Mouse (Mus musculus) telencephalon, adult 2 months (tissue): Measurements from ENCODE around the gene Bbs9.

Experiments
- DNase-seq: peaks from one replicate; pipeline ENCODE4 v3.0.0-alpha.2; 2011; ENCODE audit warnings: low read depth, low spot score

The Bbs9 gene

GRCm38 (mm10) chr9:22468170-22468898, 7.2 kb upstream of the Bbs9 start:
- DNase-seq = no peak

- no peak for DNase-seq
Measured at GRCm38 (mm10) chr9:22468899-22469259, 6.6 kb upstream of the Bbs9 start.

GRCm38 (mm10) chr9:22469643-22470042, 5.9 kb upstream of the Bbs9 start, which contains the start of gene Rp9:
TSS of gene Rp9 (minus strand) at chr9:22469743.
- DNase-seq = no peak

DNA sequence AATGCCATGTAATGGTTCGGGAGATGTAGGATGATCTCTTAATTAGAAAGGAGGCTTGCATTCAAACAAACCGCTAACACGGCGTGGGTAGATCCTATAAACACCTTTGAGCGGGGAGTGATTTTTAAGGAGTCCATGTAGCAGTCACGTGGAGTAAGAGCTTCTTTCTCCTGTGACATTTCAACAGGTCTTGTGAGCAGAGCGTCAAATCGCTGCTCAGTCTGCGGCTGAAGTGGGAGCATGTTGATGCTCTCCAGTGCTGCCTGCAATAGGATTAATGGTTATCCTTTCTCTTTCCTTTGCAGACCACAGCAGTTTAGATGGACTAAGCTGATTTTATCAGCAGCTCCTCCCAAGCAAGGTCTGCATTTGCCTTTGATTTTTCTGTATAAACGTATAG, 750 bp downstream of the Bbs9 start:
- DNase-seq = peak; percentile 40

- DNase-seq = no peak
Measured at GRCm38 (mm10) chr9:22478946-22479345, 3.4 kb downstream of the Bbs9 start.

DNA sequence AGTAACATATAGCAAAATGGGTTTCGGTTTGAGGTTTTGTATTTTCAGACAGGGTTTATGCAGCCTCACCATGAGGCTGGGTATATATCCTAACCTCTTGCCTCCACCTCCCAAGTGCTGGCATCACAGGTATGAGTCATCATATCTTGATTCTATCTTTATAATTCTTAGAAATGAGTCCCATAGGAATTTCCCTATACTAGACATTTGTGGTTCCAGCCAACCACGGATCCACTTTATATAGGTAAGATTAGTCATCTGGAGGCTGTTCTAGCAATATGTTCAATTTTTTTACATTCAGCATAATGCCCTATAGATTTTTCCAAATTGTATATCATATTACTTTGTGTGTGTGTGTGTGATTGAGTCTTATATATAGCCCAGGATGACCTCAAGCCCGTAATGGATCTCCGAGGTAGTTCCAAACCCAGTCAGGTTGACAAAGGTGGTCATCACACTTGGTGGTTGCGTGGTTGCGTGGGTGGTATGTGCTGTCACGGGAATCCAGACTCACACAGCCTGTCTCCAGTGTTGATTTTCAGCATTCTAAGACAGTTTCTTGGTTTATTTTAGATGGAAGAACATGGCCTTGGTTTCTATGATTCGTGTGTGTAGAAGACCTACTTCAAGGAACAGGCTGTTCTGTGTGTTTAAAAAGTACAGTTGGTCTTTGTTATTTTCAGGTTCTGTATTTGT, 8.5 kb downstream of the Bbs9 start:
- peak; percentile 45 for DNase-seq

DNA sequence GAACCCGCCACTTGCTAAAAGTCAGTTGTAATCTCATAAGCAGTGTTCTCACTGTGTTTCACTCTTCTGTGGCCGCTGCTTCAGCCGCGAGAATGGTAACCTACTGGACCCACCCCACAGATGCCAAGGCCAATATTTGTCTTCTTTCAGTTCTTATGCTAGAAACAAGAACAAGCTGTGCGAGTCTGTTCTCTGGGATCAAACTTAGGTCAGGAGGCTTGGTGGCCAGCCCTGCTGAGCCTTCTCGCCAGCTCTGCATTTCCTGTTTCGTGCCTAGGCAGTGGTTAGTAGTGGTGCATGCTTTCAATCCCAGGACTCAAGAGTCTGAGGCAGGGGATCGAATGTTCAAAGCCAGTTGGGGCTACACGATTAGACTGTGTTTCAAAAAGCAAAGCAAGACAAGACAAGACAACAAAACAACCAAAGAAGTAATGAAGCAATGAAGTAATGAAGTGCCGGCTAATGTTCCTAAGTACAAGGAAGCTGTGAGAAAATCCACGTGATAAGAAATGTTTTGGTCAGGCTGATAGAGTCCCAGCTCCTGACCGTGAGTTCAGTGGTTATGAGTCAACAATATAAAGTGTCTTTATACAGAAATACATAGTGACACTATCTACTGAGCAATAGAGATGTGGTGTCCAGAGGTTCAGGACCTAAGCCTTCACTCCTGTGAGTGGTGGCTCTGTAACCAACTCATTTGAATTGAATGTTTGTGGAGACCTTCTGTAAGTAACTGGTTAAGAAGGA, 9.2 kb downstream of the Bbs9 start:
- no peak for DNase-seq

DNA sequence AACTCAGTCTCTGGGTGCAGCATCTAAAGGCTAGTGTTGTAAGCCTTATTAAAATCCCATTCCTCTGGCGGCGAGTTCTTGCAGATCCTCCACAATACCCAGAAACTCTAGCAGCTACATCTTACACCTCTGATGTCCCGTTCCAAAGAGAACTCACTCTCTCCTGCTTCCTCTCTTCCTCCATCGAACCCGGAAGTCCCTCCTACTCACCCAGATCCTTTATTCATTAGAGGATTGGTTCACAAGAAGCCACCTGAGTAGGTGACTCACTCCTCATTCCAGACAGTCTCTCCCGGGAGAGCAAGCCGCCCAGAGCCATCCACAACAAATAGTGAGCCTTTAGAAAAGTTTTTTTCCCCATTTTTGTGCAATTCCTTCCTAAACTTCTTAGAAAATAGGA, 10.7 kb downstream of the Bbs9 start:
- no peak for DNase-seq

- DNase-seq = no peak
Measured at GRCm38 (mm10) chr9:22488963-22489362, 13.4 kb downstream of the Bbs9 start.

DNA sequence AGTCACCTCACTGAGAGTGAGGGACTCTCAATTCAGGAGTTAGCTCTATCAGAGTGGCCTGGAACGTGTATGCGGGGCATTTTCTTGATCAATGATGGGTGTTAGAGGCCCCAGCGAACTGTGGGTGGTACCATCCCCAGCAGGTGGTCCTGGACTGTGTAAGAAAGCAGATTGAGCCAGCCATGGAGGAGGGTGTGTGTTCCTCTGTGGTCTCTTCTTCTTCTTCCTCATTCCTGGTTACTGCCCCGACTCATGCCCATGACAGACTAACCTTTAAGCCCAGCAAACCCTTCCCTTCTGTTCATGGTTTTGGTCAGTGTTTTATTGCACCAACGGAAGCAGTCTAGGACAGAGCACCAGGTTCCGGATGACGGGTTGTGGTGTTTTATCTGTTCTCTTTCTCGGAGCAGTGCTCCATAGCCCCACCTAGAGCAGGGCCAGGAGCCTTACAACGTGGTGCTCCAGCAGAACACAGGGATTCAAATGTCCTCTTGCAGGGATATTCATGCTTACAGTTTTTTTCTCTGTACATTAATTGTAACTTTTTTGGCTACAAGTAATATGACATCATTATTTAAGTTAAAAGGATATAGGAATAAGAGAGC, 18.8 kb downstream of the Bbs9 start:
- DNase-seq = no peak

- no peak for DNase-seq
Measured at GRCm38 (mm10) chr9:22495133-22495532, 19.6 kb downstream of the Bbs9 start.

DNA sequence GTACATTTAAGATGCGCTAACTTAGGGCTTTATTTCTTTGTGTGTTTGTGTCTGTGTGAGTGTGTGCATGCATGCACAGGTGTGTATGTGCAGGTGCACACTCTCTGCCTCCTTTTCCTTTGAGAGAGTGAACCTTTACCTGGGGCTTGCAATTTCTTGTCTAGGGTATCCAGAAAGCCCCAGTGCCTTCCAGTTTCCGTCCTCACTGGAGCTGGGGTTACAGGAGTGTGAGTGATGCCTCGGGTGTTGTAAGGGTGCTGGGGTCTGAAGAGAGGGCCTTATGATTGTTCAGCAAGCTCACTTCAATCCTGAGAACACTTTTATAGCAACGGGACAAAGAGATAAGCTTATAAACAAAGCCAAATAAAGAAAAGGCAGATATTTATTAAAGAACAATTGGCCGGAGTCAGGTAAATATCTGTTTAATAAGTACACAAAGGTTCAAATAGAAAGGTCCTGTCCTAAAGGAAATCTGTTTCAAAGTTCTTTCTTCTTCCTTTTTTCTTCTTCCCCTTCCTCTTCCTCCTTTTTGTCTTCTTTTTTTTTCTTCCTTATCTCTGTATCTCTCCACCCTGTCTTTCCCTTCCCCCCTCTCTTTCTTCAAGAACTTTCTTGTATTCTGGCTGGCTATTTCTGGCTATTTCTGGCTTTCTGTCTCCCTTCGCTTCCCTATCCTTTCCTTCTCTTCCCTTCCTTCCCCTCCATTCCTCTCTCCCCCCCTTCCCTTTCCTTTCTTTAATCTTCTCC, 21.7 kb downstream of the Bbs9 start:
- no peak for DNase-seq

- peak; percentile 16 for DNase-seq
Measured at GRCm38 (mm10) chr9:22502972-22503371, 27.5 kb downstream of the Bbs9 start.

- no peak for DNase-seq
Measured at GRCm38 (mm10) chr9:22503581-22503980, 28.1 kb downstream of the Bbs9 start.

GRCm38 (mm10) chr9:22505574-22505973, 30.1 kb downstream of the Bbs9 start:
- no peak for DNase-seq

GRCm38 (mm10) chr9:22515076-22515475, 39.6 kb downstream of the Bbs9 start:
- DNase-seq = no peak

GRCm38 (mm10) chr9:22518394-22519041, 43.0 kb downstream of the Bbs9 start:
- peak; percentile 22 for DNase-seq

DNA sequence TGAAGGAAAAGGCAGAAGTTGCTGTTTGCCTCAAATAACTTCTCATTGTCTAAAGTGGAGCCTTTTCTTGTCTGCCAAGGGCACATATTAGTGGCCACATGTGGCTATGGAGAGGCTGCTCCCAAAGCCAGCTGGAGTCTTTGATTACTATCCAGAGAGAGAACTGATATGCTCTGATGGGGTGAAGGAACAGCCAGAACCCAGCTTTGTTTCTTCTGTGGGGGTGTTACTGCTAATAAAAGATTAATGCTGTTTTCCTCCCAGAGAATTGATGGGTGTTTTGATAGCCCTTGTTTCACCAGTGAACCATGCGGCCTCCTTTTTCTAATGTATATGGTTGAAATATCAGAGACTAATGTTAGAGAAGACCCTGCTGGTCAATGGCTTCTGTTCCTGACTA, 47.9 kb downstream of the Bbs9 start:
- no peak for DNase-seq

DNA sequence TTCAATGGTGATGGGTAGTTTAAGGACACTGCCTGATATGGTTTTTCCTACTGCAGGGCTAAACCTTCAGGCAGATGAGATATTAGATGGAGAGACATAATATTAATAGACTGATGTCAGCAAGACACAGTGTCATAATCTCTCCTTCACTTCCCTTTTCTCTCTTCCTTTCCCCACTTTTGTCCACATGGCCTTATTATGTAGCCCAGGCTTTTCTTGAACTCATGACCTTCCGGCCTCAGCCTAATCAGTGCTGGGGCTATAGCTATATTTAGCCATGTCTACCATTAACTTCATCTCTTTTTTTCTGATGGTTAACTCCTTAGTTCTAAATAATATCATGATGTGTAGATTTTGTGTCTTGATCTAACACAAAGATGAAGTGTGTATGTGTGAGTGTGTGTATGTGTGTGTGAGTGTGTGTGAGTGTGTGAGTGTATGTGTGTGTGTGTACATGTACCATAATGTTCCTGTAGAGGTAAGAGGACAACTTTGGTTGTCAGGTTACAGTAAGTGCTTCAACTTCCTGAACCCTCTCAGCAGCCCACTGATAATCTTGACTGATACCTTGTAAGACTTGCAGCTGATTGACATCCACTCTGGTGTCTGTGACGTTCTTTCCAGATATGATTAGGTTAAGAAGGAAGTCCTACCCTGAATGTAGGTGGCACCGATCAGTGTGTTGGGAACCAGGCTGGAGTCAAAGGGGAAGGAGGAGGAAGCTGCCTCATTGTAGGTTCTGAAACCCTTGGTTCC, 55.4 kb downstream of the Bbs9 start:
- DNase-seq = no peak

DNA sequence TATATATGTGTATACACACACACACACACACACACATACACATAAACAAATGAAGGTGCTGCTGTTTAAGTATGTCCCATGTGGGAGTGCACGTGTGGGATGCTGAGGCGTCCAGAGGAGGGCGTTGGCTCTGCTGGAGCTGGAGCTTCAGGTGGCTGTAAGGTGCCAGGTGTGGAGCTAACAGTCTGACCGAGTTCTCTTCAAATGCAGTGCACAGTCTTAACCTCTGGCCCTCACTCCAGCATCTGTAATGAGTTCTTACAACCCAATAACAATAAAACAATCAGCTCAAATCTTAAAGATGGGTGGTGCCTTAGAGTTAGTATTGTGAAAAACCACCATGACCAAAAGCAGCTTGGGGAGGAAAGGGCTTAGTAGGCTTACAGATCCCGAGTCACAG, 56.6 kb downstream of the Bbs9 start:
- DNase-seq = no peak
